In genomic region chr1:43337168-43337784, GRCm38 (mm10) we compare ENCODE assay signal across 10 mouse cellular contexts.
DNase-seq lines count a peak whose midpoint lies in the region; ATAC-seq and TF ChIP-seq lines count a peak whose summit lies in the region.
"Had no signal": no experiment of that assay in that cellular context is flagged by ENCODE, and none has a peak within 500 bp of the region (broad histone marks: within the 10 kb centered on the region; RNA-seq: fewer than 3 reads in every experiment).

No protein-coding gene starts in this region.

- H3K4me1 ChIP-seq in lung, embryonic 16.5 days (replicated peaks; ENCODE audit: control insufficient read depth, insufficient read depth, low read length) = peaks cover 8% of the 10 kb centered on the region
- no peaks in the 10 kb centered on the region for H3K4me1 ChIP-seq in forebrain, postnatal 0 days (ENCODE audit: insufficient read depth)

- peak; percentile 92 for ATAC-seq in lung, embryonic 16.5 days (ENCODE audit: low read depth)
- no peak for ATAC-seq in forebrain, postnatal 0 days

- H3K9ac ChIP-seq in lung, embryonic 16.5 days (ENCODE audit: low read length) = no peak overlapping the region
- no peak overlapping the region for H3K9ac ChIP-seq in forebrain, postnatal 0 days

- no peak overlapping the region for H3K4me3 ChIP-seq in lung, embryonic 16.5 days (ENCODE audit: low read length)
- no peak overlapping the region for H3K4me3 ChIP-seq in forebrain, postnatal 0 days (ENCODE audit: low read depth, low read length)
- H3K4me3 ChIP-seq: erythroblast, embryonic 14.5 days had no signal

- peaks cover 10% of the 10 kb centered on the region for H3K9me3 ChIP-seq in lung, embryonic 16.5 days (ENCODE audit: control insufficient read depth, low read length)
- no peaks in the 10 kb centered on the region for H3K9me3 ChIP-seq in forebrain, postnatal 0 days (ENCODE audit: low read length)

- peak overlapping the region; percentile 87 for H3K27ac ChIP-seq in lung, embryonic 16.5 days (ENCODE audit: low read length)
- no peak overlapping the region for H3K27ac ChIP-seq in forebrain, postnatal 0 days (ENCODE audit: low read depth, low read length)
- H3K27ac ChIP-seq: macrophage had no signal

- TF ChIP-seq CTCF in forebrain, postnatal 0 days (IDR thresholded peaks at IDR 0.05; ENCODE audit: low read depth) = no peak

- no peaks in the 10 kb centered on the region for H3K27me3 ChIP-seq in lung, embryonic 16.5 days (ENCODE audit: control insufficient read depth, insufficient read depth, low read depth, low read length)
- H3K27me3 ChIP-seq in forebrain, postnatal 0 days (ENCODE audit: insufficient read depth, low read length) = no peaks in the 10 kb centered on the region

- WGBS in lung, embryonic 16.5 days = 56% methylated on average over 3 of the region's 3 CpGs
- 87% methylated on average over 3 of the region's 3 CpGs for WGBS in forebrain, postnatal 0 days

- no peak overlapping the region for H3K4me2 ChIP-seq in lung, embryonic 16.5 days (ENCODE audit: low read depth, low read length)
- H3K4me2 ChIP-seq in forebrain, postnatal 0 days (ENCODE audit: low read depth) = no peak overlapping the region

- DNase-seq in adrenal gland, adult 18-20 months (ENCODE audit: low spot score in 2 of 2) = peak; percentile 8 to 30
- peak; percentile 15 for DNase-seq in embryo, embryonic 10.5 days (ENCODE audit: low spot score)
- DNase-seq in heart, postnatal 4 days = peak; percentile 80
- no peak for DNase-seq in forebrain, postnatal 0 days
- DNase-seq in left cerebral cortex, adult 9 months (ENCODE audit: low spot score in 2 of 2) = no peak
- no peak for DNase-seq in natural killer cell, adult 2 months (ENCODE audit: low spot score in 2 of 2)
- DNase-seq in frontal cortex, adult 2 months (ENCODE audit: extremely low spot score in 1 of 2, low spot score in 1 of 2) = no peak

- H3K36me3 ChIP-seq in lung, embryonic 16.5 days (ENCODE audit: control insufficient read depth, insufficient read depth, low read length) = no peaks in the 10 kb centered on the region
- H3K36me3 ChIP-seq in forebrain, postnatal 0 days (ENCODE audit: insufficient read depth) = no peaks in the 10 kb centered on the region

Comparison
In these comparisons a context has a peak if more than half of its experiments do, and no peak if none do; other contexts are left out.
1. DNase-seq: peak in adrenal gland, adult 18-20 months (2 of 2), embryo, embryonic 10.5 days (single experiment) and heart, postnatal 4 days (single experiment); none in forebrain, postnatal 0 days (single experiment), left cerebral cortex, adult 9 months (0 of 2), natural killer cell, adult 2 months (0 of 2) and frontal cortex, adult 2 months (0 of 2).